Mouse (Mus musculus) heart, embryonic 16.5 days (tissue): Measurements from ENCODE around the gene Arhgef17. TPM values are rescaled to one million over a fixed set of nuclear protein-coding genes. Genes with fewer than 3 reads are reported as not detected.

ENCODE experiments used
- ATAC-seq: fragments of 200-750 bp; cut with Nextera tagmentation; replicated peaks from 2 replicates; pipeline ENCODE4 v1.8.0; 2017; ENCODE audit warnings: moderate number of reproducible peaks; ENCODE audit not compliant: insufficient read depth, low FRiP score; ENCODE audit errors: extremely low read depth
- H3K27ac ChIP-seq: fragments of 300-500 bp; sonication (generic); 2 replicates; pipeline ENCODE4 v1.5.1; 2014; ENCODE audit warnings: mild to moderate bottlenecking, low read length, control low read depth, moderate library complexity
- H3K27me3 ChIP-seq: fragments of 300-500 bp; sonication (generic); 2 replicates; pipeline ENCODE4 v1.6.1; 2014; ENCODE audit warnings: low read length, mixed read lengths; ENCODE audit not compliant: control insufficient read depth, insufficient read depth
- H3K36me3 ChIP-seq: fragments of 300-500 bp; sonication (generic); 2 replicates; pipeline ENCODE4 v1.6.1; 2014; ENCODE audit not compliant: control insufficient read depth, insufficient read depth
- H3K4me1 ChIP-seq: fragments of 300-500 bp; sonication (generic); 2 replicates; pipeline ENCODE4 v1.6.1; 2014; ENCODE audit warnings: low read length, mixed read lengths; ENCODE audit not compliant: control insufficient read depth, insufficient read depth
- H3K4me2 ChIP-seq: fragments of 300-500 bp; sonication (generic); 2 replicates; pipeline ENCODE4 v1.6.1; 2014; ENCODE audit warnings: low read depth, mild to moderate bottlenecking, control low read depth, low read length
- H3K4me3 ChIP-seq: fragments of 300-500 bp; sonication (generic); 2 replicates; pipeline ENCODE4 v1.5.1; 2014; ENCODE audit warnings: mild to moderate bottlenecking, control low read depth, low read length
- H3K9ac ChIP-seq: fragments of 300-500 bp; sonication (generic); 2 replicates; pipeline ENCODE4 v1.6.1; 2014; ENCODE audit warnings: low read length, control low read depth
- H3K9me3 ChIP-seq: fragments of 300-500 bp; sonication (generic); replicated peaks from 2 replicates; pipeline ENCODE4 v1.6.1; 2016; ENCODE audit warnings: low read length; ENCODE audit not compliant: control insufficient read depth
- WGBS: fragments of 180-500 bp; shearing (Covaris S2); extraction: QIAGEN DNeasy Blood & Tissue Kit; methylation state at CpG from one replicate; pipeline ENCODE4 v1.1.7; 2014; 5-methylcytosine and 5-hydroxymethylcytosine counted together
- polyA plus RNA-seq: library from polyadenylated mRNA; unstranded; fragments of >200 nt; fragmentation: Nextera tagmentation; extraction: Ambion mirVana; gene quantifications from 2 replicates; pipeline ENCODE4 v1.2.1, GENCODE M21; 2015

Arhgef17 gene
- polyA plus RNA-seq, 1 experiment from 2014 or later, result 5.1 TPM

DNA sequence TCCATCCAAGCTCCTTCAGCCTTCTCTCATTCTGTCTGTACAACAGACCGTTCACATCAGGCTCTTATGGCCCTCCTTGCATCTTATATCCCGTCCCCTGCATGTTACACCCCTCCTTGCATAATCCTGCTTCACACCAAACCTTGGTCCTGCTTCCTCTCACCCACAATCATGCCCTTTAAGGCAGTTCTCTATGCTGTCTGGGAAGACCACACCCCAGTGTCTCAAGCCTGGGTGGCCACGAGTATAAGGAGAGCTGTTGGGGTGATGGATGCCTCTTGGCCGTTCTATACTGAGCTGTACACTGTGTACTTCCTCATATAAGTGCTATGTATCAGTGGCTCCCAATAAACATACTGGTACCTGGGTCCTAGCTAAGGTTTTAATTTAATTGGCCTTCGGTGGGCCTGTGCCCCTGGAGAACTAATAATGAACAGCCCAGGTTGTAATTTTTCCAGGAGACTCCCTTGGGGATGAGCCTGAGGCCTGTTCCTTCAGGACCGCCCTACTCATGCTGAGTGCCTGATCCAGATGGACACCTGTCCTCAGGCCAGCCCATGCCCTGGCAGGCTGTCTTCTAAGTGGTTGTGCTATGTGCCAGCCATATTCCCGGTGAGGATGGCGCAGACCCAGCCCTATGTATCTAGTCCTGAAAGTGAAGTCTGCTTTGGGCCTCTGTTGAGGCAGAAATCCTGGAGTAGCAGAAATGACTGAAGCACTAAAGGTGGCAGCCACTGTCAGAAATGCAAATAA is 61.9 kb downstream of the Arhgef17 start:
- no peak overlapping the region for H3K9ac ChIP-seq

DNA sequence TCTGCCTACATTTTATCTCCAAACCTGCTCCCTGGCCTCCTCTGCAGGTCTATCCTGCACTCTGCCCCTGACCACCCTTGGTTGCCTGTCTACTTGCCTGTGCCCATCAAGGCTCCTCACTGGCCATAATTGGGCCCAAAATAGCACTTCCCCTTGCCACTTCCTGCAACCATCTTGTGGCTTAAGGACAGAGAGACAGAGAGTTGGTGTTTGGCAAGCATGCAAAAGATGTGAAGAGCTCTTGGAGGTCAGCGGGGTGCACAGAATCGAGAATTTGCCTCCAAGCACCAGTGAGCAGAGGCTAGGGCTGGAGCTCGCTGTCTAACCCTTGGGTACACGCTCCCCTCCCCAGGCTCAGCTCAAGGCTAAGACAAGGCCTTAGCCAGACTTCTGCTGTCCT is 63.4 kb downstream of the Arhgef17 start:
- ATAC-seq, result no peak
- WGBS, result 53% methylated on average over 4 of the region's 4 CpGs
- H3K4me1 ChIP-seq, result peaks cover 20% of the 10 kb centered on the region
- no peak overlapping the region for H3K9ac ChIP-seq
- no peaks in the 10 kb centered on the region for H3K9me3 ChIP-seq
- peak overlapping the region; percentile 34; the same call in 1 of the 2 replicates for H3K27ac ChIP-seq
- H3K4me2 ChIP-seq, result no peak overlapping the region
- no peaks in the 10 kb centered on the region for H3K27me3 ChIP-seq
- peaks cover 9% of the 10 kb centered on the region for H3K36me3 ChIP-seq
- no peak overlapping the region for H3K4me3 ChIP-seq

More for the DNA sequence above, 61.9 kb downstream of the Arhgef17 start:
- H3K9me3 ChIP-seq, result no peaks in the 10 kb centered on the region
- no peak overlapping the region for H3K4me2 ChIP-seq
- 87% methylated on average over 8 of the region's 8 CpGs for WGBS
- H3K4me3 ChIP-seq, result no peak overlapping the region
- ATAC-seq, result no peak
- H3K36me3 ChIP-seq, result peaks cover 10% of the 10 kb centered on the region
- no peak overlapping the region for H3K27ac ChIP-seq
- H3K4me1 ChIP-seq, result peaks cover 20% of the 10 kb centered on the region
- no peaks in the 10 kb centered on the region for H3K27me3 ChIP-seq

DNA sequence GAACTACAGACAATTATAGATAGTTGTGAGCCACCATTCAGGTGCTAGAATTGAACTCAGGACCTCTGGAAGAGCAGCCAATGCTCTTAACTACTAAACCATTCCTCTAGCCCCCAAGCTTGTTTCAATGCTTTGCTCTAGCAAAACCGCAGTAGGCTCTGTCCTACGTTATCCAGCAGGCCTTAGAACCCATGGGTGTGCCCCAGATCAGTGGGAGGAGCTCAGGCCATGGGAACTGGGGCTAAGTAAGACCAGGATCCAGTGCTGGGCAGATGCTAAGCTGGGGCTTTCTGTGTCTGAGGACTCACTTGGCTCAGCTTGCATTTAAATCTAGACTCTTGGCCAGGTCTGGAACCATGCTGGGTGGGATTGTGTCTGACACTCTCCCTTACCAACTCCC is 64.3 kb downstream of the Arhgef17 start:
- H3K9me3 ChIP-seq, result no peaks in the 10 kb centered on the region
- H3K4me2 ChIP-seq, result no peak overlapping the region
- no peak overlapping the region for H3K27ac ChIP-seq
- H3K4me1 ChIP-seq, result peaks cover 19% of the 10 kb centered on the region
- no peaks in the 10 kb centered on the region; the same call in 1 of the 2 replicates for H3K36me3 ChIP-seq
- H3K9ac ChIP-seq, result no peak overlapping the region
- no peaks in the 10 kb centered on the region for H3K27me3 ChIP-seq
- ATAC-seq, result no peak
- no peak overlapping the region for H3K4me3 ChIP-seq
- 51% methylated on average over 2 of the region's 2 CpGs for WGBS

DNA sequence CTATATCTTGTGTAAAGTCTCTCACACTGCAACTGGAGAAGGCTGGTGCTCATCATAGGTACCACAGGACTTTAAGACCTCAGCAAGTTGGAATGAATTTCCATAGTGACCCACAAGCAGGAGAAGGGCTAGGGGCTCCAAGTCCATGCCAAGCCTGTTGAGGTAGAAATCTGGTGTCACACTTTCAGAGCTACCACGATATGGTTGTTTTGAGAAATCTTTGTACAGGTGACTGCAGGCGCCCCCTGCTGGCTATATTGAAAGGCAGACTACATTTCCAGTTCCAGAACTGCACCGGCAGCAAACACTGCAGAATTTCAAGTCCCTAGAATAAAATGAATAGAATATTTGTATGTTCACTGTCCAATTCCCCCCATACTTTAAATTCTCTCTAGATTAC is 65.2 kb downstream of the Arhgef17 start:
- no peak overlapping the region for H3K4me3 ChIP-seq
- H3K9me3 ChIP-seq, result no peaks in the 10 kb centered on the region
- H3K36me3 ChIP-seq, result no peaks in the 10 kb centered on the region
- WGBS, result 2% methylated on average over 3 of the region's 3 CpGs
- no peak for ATAC-seq
- no peak overlapping the region for H3K9ac ChIP-seq
- peaks cover 22% of the 10 kb centered on the region for H3K4me1 ChIP-seq
- H3K27ac ChIP-seq, result no peak overlapping the region
- H3K4me2 ChIP-seq, result no peak overlapping the region
- H3K27me3 ChIP-seq, result no peaks in the 10 kb centered on the region

DNA sequence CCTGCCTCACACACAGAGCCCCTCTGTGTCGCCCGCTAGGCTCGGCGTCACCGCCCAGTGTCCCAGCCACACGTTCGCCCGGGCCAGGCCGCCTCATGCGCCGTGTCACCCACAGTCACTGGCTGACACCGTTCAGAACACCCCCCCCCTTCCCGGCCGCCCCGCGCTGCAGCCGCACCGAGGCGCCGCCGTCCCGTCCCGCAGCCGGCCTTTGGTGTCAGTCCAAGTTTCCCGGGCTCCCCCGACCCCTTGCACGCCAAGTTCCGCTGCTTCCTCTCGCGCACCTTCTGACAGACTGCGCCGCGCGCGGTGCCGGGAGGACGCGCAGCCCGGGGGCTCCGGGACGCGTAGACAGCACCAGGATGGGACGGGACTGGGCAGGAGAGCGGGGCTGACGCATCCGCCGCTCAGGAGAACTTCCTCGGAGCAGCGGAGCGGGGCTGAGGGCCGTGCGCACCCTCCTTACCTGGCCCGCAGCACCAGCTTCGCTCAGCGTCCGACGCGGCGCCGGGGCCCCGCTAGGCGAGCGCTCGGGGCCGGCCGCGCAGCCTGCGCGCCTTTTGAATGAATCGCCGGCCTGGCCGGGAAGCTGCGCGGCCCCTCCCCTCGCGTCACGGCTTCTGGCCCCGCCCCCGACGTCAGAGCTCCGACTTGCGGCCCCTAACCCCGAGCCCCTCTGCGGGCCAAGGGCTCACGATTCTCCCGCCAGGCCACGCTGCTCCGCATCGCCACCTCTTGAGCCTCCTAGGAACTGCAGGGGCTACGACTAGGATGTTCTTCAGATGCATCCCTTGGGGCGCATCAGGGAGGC is 68.9 kb downstream of the Arhgef17 start, which contains the start of gene Relt:
Gene Relt (minus strand): TSS at position 619 of the 811 bp plus-strand sequence.
- no peaks in the 10 kb centered on the region for H3K9me3 ChIP-seq
- peak within 1 kb of the TSS; percentile 83 for H3K27ac ChIP-seq
- peak within 1 kb of the TSS; percentile 88 for H3K4me3 ChIP-seq
- H3K4me1 ChIP-seq, result peaks cover 27% of the 10 kb centered on the region
- under 1% methylated on average over 88 of the region's 91 CpGs for WGBS
- no peaks in the 10 kb centered on the region for H3K36me3 ChIP-seq
- no peaks in the 10 kb centered on the region for H3K27me3 ChIP-seq
- H3K4me2 ChIP-seq, result peak within 1 kb of the TSS; percentile 90
- H3K9ac ChIP-seq, result peak within 1 kb of the TSS; percentile 85
- peak; percentile 89 for ATAC-seq

DNA sequence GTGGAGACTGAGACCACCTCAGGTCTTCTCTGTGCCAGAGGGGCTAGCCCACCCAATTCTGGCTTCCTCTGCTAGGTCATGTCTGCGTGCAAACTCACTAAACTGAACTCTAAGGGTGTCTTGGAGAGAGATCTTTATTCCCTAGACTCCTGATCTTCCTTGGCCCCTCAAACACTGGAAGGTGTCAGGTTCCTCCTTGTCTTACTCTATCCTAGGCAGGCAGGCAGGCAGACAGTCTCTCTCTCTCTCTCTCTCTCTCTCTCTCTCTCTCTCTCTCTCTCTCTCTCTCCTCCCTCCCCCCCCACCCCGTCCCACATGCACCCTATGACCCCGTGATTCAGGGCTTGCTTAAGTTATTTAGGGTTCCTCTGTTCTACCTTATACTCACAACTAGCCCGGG is 69.6 kb downstream of the Arhgef17 start:
- no peaks in the 10 kb centered on the region for H3K36me3 ChIP-seq
- H3K9me3 ChIP-seq, result no peaks in the 10 kb centered on the region
- peak overlapping the region; percentile 85 for H3K9ac ChIP-seq
- 16% methylated on average over 4 of the region's 4 CpGs for WGBS
- no peak for ATAC-seq
- H3K4me3 ChIP-seq, result peak overlapping the region; percentile 88
- no peak overlapping the region; the same call in 1 of the 2 replicates for H3K27ac ChIP-seq
- peak overlapping the region; percentile 90 for H3K4me2 ChIP-seq
- peaks cover 26% of the 10 kb centered on the region for H3K4me1 ChIP-seq
- H3K27me3 ChIP-seq, result no peaks in the 10 kb centered on the region

DNA sequence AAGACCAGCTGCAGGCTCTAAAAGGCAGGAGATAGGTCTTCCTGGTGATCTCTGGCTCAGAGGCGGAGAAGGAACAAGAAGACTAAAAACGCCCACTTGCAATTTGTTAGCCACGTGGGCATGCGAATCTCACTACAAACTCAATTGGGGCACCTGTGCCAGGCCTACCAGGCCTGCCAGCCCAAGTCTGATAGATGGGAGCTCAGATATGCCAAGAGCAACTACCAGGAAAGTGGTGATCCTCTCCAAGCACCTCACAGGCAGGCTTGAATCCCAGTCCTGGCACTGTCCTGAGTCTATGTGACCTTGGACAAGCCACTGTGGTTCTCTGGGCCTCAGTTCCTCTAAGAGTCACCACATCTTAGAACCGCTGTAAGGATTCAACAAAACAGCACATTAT is 70.7 kb downstream of the Arhgef17 start:
- Histone ChIP-seq H3K27ac (no peak overlapping the region), H3K4me2 (no peak overlapping the region)

DNA sequence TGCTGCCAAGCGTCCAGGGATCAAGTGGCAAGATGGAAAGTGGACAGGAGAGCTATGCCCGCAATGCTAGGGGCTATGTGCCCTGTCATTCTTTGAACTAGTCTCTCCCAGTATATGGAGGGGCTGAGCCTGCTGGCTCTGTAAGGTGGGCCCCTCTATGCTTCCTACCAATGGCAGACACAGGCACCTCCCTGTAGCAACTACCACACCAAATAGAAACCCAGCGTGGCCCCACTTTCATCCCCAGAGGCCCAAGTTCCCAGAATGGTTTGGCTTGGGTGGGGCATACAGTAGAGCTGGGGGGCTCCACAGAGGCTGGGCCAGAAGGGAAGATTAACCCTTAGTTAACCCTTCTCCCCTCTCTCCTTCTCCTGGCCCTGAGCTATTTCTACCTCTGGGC is 71.5 kb downstream of the Arhgef17 start:
- Histone ChIP-seq H3K4me1 (peaks cover 30% of the 10 kb centered on the region), H3K4me3 (no peak overlapping the region), H3K27ac (peak overlapping the region; percentile 23; the same call in 1 of the 2 replicates), H3K4me2 (no peak overlapping the region), H3K9ac (no peak overlapping the region), H3K36me3 (no peaks in the 10 kb centered on the region), H3K9me3 (no peaks in the 10 kb centered on the region), H3K27me3 (no peaks in the 10 kb centered on the region)
- WGBS, result 78% methylated on average over 3 of the region's 3 CpGs
- ATAC-seq, result no peak

More for the DNA sequence above, 70.7 kb downstream of the Arhgef17 start:
- Histone ChIP-seq H3K4me1 (peaks cover 26% of the 10 kb centered on the region), H3K9ac (no peak overlapping the region), H3K4me3 (no peak overlapping the region), H3K36me3 (no peaks in the 10 kb centered on the region), H3K9me3 (no peaks in the 10 kb centered on the region), H3K27me3 (no peaks in the 10 kb centered on the region)
- ATAC-seq, result no peak
- WGBS, result 85% methylated on average over 5 of the region's 5 CpGs
